Mouse (Mus musculus): ENCODE data around the gene Clec16a.
A peak's percentile ranks its signal among the peaks of the same experiment; 100 is the strongest.

The Clec16a gene

GRCm38 (mm10) chr16:10690442-10690841, 145.3 kb downstream of the Clec16a start:
- no peak for DNase-seq

- DNase-seq, result no peak
Measured at GRCm38 (mm10) chr16:10691705-10692104, 146.6 kb downstream of the Clec16a start.

DNA sequence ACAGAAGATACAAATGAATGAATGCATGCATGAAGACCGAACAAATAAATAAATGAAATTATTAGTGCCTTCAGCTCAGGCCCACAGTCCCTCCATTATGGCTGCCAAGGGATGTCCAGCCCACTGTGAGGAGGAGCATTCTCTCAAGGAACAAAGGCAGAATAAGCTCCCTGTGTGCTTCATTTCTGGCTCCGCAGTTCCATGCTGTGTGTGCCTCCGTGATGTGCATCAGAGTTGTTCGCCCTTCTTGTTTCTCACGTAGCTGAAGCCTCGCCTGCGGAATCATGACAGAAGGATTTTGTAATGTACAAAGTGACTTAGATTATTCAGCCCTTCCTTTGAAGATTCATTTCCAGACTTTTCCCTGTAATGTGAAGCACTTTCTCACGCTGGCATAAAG, 147.7 kb downstream of the Clec16a start:
- no peak for DNase-seq

- no peak for DNase-seq
Measured at GRCm38 (mm10) chr16:10693424-10693823, 148.3 kb downstream of the Clec16a start.

- DNase-seq, result no peak
Measured at GRCm38 (mm10) chr16:10694414-10694851, 149.3 kb downstream of the Clec16a start.

- peak; percentile 60 for DNase-seq
Measured at GRCm38 (mm10) chr16:10697861-10698659, 152.9 kb downstream of the Clec16a start.

DNA sequence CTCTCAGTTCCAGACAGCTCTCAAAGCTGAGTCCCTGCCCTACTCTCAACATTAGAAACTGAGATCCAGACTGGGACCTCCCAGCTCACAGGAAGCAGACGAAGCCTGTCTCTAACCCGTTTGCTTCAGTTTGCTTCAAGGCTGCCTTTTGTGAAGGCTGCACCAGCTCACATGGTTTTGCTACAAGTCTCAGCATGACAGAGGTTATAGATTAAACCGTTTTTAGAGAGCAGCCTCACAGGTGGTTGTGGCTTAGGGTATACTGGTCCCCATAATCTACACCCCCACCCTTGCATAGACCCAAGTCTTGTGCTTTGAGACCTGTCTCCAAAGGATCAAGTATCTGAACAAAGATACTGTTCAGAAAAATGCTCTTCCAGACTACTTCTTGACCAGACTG, 154.2 kb downstream of the Clec16a start:
- DNase-seq, result peak; percentile 80

- DNase-seq, result peak; percentile 85
Measured at GRCm38 (mm10) chr16:10700160-10700559, 155.0 kb downstream of the Clec16a start.

DNA sequence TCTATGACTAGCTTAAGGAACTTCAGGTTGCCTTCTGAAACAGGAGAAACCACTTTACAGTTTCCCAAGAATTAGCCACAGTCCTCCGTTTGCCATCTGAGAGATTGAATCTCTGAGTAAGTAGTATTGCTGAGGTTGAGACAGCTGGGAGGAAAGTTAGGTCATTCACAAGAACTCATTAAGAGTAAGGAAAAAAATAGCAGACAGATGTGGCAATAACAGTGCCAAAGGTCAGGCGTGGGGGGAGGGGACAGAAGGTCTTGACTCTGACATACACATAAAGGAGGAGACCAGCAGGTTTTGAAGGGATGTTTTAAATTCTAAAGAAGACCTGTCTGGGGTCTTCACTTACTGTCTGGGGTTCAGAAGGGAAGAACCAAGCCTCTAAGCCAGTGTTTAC, 157.3 kb downstream of the Clec16a start:
- DNase-seq, result no peak

GRCm38 (mm10) chr16:10703932-10704331, 158.8 kb downstream of the Clec16a start:
- DNase-seq, result peak; percentile 48

- DNase-seq, result peak; percentile 54
Measured at GRCm38 (mm10) chr16:10705396-10705795, 160.3 kb downstream of the Clec16a start.

- no peak for DNase-seq
Measured at GRCm38 (mm10) chr16:10711524-10711923, 166.4 kb downstream of the Clec16a start.

GRCm38 (mm10) chr16:10713041-10713440, 167.9 kb downstream of the Clec16a start:
- no peak for DNase-seq

DNA sequence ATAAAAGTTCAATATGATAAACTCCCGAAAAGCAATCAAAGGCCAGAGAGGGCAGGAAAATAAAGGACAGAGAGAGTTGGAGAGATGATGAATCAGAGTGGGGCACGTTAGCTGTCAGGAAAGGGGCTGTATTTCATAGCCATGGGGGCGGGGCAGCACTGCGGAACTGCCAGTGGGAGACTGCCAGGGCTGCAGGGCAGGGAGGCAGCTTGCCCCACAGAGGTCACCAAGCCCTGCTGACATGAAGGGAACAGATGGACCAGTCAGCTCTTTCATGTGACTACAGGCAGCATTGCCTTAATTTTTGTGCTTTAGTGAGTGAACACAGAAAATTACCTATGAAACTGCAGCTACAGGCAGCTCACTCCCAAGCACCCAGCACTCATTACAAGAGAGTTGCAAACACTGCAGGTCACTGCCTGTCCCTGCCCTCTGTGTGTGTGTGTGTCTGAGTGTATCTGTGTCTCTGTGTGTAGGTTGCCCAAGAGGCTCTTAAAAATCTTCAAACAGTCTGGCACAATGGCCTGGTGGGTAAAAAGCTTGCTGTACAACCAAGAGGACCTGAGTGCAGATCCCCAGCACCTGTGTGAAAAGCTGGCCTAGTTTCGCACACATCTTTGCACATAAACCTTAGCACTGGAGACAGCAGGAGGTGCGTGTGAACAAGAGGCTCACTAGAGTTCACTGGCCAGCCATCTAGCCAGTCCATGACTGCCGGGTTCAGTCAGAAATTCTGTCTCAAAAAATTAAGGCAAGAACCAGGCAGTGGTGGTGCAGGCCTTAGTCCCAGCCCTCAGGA, 168.5 kb downstream of the Clec16a start:
- peak; percentile 88 for DNase-seq

DNA sequence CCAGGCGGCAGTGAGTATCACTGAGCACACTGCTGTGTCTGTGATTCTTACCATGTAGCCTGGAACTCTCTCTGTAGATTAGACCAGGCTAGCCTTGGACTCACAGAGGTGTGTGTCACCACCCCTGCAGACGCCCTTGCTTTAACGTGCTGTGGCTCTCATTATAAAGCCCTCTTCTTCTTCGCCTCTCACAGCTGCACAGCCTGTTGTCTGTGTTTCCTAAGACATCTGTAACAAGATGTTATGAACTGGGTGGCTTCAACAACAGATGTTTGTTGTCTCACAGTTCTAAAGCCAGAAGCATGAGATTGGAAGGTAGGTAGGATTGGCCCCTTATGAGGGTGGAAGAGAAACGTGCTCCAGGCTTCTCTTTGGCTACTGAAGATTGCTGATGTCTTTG, 170.1 kb downstream of the Clec16a start:
- peak; percentile 66 for DNase-seq

GRCm38 (mm10) chr16:10715632-10716031, 170.5 kb downstream of the Clec16a start:
- peak; percentile 66 for DNase-seq

DNA sequence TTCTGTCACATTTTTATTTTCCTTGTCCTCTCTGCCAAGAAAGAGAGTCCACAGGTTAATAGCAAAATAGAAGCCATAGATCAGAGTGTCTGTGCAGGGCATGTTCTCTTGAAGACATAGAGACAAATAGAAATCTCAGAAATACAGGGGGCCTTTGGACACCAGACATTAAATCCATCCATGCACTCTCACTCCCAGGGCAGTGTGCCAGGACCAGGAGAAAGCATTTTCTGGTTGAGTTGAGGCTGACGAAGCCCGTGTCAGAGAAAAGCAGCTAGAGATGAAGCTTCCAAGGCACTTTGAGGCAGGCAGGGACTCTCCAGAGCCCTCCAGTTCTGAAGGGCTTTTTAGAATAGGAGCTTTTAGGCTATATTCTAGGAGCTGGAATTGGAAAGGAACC, 171.6 kb downstream of the Clec16a start:
- no peak for DNase-seq

DNA sequence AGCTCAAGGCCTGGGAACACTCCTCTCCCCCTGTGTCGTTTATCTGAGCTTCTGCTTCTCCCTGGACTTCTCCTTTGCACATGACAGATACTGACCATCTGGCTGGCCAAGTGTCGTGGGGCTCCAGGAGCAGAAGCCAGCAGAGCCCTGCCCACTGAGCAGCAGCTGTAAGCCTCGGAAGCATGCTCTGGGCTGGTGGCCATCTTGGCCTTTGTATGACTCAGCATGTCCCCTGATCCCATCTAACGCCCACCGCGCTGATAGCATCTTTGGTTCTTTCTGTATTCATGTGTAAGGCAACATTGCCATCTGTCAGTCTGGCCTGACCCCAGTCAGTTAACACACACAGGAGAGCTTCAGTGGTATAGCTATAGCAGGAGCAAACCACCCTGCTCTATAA, 174.8 kb downstream of the Clec16a start:
- no peak for DNase-seq

GRCm38 (mm10) chr16:10722882-10723544, 177.9 kb downstream of the Clec16a start:
- peak; percentile 55 for DNase-seq

DNA sequence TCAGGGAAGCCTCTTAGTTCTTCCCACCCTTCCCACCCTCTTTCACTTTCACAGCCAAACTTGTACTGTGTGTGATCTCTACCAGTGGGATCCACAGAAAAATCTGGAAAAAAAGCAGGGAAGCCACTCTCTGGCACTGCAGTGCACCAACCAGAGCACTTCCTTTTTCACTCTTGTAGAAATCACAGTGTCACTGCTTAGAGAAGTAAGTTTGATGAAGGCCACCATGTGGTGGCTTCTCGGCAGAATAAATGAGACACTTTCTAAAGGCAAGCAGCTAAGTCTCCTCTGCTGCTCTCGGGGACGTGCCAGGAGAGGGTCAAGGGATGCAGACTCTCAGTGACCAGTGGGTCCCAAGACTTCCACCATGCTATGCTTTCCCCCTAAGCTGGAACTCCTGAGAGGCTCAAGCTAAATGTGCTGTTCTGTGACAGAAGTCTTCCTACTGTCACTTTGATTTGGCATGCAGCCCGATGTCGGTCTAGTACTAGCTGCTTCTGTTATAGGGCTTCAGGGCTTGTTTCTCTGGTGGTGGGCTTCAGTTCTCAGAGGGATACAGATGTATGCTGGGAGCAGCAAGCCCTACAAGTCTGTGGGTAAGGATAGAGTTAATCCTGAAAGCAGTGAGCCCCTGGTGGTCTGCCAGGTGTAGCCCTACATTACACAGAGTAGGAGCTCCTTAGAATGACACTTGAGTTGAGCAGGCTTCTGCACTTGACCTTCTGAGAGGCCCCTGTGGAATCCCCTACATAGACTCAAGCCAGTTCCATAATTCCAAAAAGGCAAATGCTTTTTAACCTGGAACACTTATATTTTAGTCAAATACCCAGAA, 178.9 kb downstream of the Clec16a start:
- no peak for DNase-seq

- no peak for DNase-seq
Measured at GRCm38 (mm10) chr16:10725156-10725555, 180.0 kb downstream of the Clec16a start.

- no peak for DNase-seq
Measured at GRCm38 (mm10) chr16:10727630-10728029, 182.5 kb downstream of the Clec16a start.

- DNase-seq, result no peak
Measured at GRCm38 (mm10) chr16:10728886-10729285, 183.7 kb downstream of the Clec16a start.

All from thymus, postnatal 14 days (tissue).